Mouse (Mus musculus) cerebellum, adult 9-11 months (tissue): ENCODE results near the gene Arhgap33.

Experiments
- DNase-seq: peaks from one replicate; pipeline ENCODE4 v3.0.0; 2022

Arhgap33 gene

GRCm38 (mm10) chr7:30534633-30535577 is at the start of gene Arhgap33:
Gene Arhgap33, minus strand, starts transcription at chr7:30535060.
- peak; percentile 96 for DNase-seq

GRCm38 (mm10) chr7:30584339-30584738 is 49.5 kb upstream of the Arhgap33 start:
- DNase-seq, result no peak

- DNase-seq, result peak; percentile 37
Measured at GRCm38 (mm10) chr7:30581547-30581946, 46.7 kb upstream of the Arhgap33 start.

DNA sequence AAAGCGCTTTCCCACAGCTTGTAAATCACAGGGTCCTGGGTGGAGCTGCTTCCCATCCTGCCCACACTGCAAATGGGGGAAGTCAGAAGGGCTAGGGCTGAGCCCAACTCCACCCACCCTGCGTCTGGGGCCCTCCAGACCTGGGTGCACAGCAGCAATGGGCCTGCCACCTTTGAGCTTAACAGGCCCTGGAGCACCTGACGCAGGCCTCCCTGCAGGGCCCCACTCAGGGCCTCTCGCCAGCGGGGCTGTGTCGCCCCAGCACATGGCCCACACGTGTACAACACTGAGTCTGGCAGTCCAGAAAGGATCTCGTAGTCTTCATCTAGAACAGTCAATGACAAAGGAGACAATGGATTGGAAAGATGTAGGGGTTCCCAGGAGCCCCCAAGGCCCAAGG is 45.1 kb upstream of the Arhgap33 start:
- no peak for DNase-seq

DNA sequence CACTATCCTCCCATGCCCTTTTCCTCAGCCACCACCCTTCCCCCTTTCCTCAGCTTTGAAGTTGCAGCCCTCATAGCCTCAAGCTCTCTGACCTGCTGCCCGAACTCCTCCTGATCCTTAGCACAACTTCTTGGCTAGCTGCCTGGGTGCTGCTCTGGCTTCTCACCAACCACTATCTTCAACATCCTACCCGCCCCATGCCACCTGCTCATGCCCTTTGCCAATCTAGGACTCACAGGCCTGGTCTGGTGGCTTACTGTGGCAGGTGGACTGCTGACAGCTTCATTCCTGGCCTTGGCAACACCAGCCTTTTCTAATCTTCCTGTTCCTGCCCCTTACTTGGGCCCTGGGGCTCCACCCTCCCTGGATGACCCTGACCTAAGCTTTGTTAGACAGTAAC is 38.1 kb upstream of the Arhgap33 start:
- DNase-seq, result peak; percentile 88

- DNase-seq, result no peak
Measured at GRCm38 (mm10) chr7:30572389-30572788, 37.5 kb upstream of the Arhgap33 start.

DNA sequence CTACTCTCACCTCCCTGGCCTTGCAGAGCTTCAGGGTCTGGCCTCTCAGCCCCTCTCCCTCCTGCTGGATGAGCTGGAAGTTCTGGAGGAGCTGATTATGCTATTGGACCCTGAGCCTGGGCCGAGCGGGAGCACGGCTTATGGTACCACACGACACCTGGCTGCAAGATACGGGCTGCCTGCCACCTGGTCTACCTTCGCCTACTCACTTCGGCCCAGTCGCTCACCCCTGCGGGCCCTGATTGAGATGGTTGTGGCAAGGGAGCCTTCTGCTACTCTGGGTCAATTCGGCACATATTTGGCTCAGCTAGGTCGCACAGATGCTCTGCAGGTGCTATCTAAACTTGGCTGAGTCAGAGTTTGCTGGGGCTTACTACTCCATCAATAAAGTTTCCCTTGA is 32.7 kb upstream of the Arhgap33 start:
- no peak for DNase-seq

GRCm38 (mm10) chr7:30566033-30566432 is 31.2 kb upstream of the Arhgap33 start:
- DNase-seq, result peak; percentile 44

GRCm38 (mm10) chr7:30564970-30565571 is 30.2 kb upstream of the Arhgap33 start, which contains the start of gene Igflr1:
Gene Igflr1, plus strand, starts transcription at chr7:30565427.
- peak; percentile 56 for DNase-seq

DNA sequence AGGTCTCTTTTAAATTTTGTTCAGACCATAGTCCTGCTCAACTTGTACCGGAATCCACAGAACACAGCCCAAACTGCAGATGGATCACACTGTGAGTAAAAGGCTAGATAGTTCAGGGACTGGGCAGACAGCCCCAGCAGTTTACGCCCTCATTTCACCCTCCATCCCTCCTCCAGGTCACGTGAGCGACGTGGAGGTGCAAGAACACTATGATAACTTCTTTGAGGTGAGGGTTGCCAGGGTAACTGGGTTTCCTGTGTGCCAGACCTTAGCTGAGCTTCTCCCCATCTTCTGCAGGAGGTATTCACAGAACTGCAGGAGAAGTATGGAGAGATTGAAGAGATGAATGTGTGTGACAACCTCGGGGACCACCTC is 29.0 kb upstream of the Arhgap33 start:
- peak; percentile 72 for DNase-seq

DNA sequence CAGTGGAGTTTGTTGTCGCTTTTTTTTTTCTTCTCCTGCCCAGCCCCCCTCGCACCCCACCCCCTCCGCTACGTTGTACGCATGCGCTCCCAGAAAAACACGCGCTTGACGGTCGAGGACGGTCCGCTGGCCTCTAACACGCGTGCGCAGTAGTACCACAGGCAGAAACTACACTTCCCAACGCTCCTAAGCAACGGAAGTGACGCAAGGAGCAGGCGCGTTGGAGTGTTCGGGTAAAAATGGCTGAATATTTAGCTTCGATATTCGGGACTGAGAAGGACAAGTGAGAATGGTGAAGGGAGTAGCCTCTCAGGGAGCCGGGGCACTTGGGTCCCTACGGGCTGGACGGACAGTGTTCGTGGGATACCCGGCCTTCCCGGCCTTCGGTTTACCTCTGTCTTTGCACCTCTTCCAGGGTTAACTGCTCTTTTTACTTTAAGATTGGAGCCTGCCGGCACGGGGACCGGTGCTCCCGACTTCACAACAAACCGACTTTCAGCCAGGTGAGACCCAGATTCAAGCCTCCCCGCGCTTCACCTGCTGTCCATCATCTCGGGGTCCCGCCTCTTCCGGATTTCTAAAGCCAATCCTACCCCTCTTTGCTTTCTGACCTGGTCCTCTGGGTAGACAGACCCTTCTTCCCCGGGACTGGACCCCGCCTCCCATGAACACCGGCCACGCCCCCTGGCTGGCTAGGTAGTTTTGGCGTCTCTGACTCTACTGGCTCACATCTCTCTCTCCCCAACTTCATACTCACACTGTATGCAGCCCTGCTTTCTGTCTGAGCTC is 28.5 kb upstream of the Arhgap33 start, which contains the start of the genes U2af1l4, Gm49396 and Psenen:
TSS of gene U2af1l4 (plus strand) at position 185 of the 789 bp plus-strand sequence.
TSS of gene Gm49396 (plus strand) at position 228 of the 789 bp plus-strand sequence.
TSS of gene Psenen (minus strand) at position 511 of the 789 bp plus-strand sequence.
- peak; percentile 97 for DNase-seq

GRCm38 (mm10) chr7:30562526-30563116 is 27.8 kb upstream of the Arhgap33 start:
- no peak for DNase-seq

DNA sequence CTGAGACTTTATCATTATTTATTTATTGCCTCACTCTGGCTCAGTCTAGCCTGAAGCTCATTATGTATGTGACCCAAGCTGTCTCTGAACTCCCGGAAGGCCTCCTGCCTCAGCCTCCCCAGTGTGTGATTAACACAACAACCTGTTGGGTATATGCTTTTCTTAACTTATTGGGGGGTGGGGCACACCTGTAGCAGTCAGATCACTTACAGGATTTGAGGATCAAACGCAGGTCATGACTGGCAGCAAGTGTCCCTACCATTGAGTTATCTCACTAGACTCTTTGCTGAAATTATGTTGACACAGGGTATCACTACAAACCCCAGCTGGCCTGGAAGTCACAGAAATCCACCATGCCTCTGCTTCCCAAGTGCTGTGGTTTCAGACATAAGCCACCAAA is 25.4 kb upstream of the Arhgap33 start:
- peak; percentile 62 for DNase-seq

GRCm38 (mm10) chr7:30559443-30559954 is 24.6 kb upstream of the Arhgap33 start, which contains the start of gene Lin37:
Gene Lin37, minus strand, starts transcription at chr7:30559838.
- peak; percentile 100 for DNase-seq

DNA sequence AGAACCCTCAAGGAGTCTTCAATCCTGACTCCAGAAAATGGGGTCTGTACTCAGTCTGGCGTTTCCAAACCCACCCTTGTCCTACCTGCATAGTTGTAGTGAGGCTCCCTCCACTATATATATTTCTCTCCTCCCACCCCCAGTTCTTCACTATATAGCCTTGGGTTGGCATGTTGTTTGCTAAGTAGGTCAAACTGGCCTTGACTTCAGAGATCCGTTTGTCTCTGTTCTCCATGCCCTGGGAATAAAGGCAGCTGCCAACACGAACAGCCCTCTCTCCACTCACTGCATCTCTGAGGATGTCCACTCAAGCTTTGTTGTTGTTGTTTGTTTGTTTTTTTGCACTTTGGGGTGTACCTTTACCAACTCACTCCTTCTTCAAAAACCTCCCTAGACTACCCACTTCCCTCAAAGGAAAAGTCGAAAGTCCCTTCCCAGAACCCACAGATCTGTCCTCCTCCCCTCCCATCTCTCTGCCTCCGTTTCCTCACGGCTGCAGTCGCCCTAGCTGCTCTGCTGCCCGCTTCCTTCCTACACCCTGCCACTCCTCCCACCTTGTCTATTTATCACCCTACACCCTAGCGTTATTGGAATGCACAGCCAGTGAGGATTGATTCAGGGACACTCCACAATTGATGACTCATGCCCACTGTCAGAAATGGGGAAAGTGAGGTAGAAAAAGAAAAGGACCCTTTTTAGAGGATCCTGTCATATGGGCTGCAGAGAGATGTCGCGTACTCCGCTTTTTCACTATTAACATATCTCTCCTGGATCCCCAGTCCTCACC is 24.0 kb upstream of the Arhgap33 start:
- peak; percentile 57 for DNase-seq

- peak; percentile 56 for DNase-seq
Measured at GRCm38 (mm10) chr7:30557901-30558514, 23.1 kb upstream of the Arhgap33 start.

GRCm38 (mm10) chr7:30556894-30557536 is 22.2 kb upstream of the Arhgap33 start:
- peak; percentile 62 for DNase-seq

DNA sequence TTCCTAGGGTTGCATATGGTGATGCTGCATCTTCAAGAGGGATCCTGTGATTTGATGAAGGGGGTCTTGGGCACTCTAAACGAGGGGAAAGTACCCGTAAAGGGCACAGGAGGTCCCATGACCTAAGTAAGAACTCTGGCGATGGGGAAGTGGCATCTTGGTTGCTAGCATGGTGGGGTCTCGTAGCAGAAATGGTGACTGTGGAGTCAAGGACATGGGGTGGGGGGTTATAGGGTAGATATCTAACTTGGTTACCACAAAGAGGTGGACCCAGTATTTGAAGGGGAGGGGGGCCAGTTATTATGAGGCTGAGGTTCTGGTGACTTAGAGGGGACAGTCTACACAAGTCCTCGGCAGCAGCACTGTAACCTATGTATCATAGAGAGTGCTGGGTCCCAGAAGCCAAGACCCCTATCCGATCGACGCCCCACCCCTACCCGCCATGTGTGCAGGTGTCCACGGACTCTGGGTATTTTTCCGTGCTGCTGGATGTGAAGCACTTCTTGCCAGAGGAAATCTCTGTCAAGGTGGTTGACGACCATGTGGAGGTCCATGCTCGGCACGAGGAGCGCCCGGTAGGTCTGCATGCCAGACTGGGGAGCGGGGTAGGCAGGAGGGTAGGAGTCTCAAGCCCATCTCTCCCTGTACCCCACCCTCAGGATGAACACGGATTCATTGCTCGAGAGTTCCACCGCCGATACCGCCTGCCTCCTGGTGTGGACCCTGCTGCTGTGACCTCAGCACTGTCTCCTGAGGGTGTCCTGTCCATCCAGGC is 19.1 kb upstream of the Arhgap33 start:
- DNase-seq, result peak; percentile 70

- DNase-seq, result peak; percentile 81
Measured at GRCm38 (mm10) chr7:30553021-30553589, 18.2 kb upstream of the Arhgap33 start.
